Mouse (Mus musculus): ENCODE results near the gene Tsku.

The Tsku gene

GRCm38 (mm10) chr7:98361063-98361652 is at the start of gene Tsku:
Gene Tsku, minus strand, starts transcription at chr7:98361328.
- peak; percentile 96 for DNase-seq (ENCODE audit: extremely low read depth, insufficient read length, low spot score)

GRCm38 (mm10) chr7:98407615-98408014 is 46.5 kb upstream of the Tsku start:
- no peak for DNase-seq (ENCODE audit: extremely low read depth, insufficient read length, low spot score)

- DNase-seq (ENCODE audit: extremely low read depth, insufficient read length, low spot score), result no peak
Measured at GRCm38 (mm10) chr7:98403996-98404395, 42.9 kb upstream of the Tsku start.

GRCm38 (mm10) chr7:98402582-98403574 is 41.8 kb upstream of the Tsku start:
- DNase-seq (ENCODE audit: extremely low read depth, insufficient read length, low spot score), result no peak

GRCm38 (mm10) chr7:98392466-98393201 is 31.5 kb upstream of the Tsku start:
- DNase-seq (ENCODE audit: extremely low read depth, insufficient read length, low spot score), result no peak

- peak; percentile 87 for DNase-seq (ENCODE audit: extremely low read depth, insufficient read length, low spot score)
Measured at GRCm38 (mm10) chr7:98391351-98391936, 30.3 kb upstream of the Tsku start.

GRCm38 (mm10) chr7:98390486-98390885 is 29.4 kb upstream of the Tsku start:
- peak; percentile 65 for DNase-seq (ENCODE audit: extremely low read depth, insufficient read length, low spot score)

GRCm38 (mm10) chr7:98389656-98390055 is 28.5 kb upstream of the Tsku start:
- no peak for DNase-seq (ENCODE audit: extremely low read depth, insufficient read length, low spot score)

- DNase-seq (ENCODE audit: extremely low read depth, insufficient read length, low spot score), result no peak
Measured at GRCm38 (mm10) chr7:98388881-98389501, 27.9 kb upstream of the Tsku start.

GRCm38 (mm10) chr7:98387201-98387600 is 26.1 kb upstream of the Tsku start:
- no peak for DNase-seq (ENCODE audit: extremely low read depth, insufficient read length, low spot score)

- peak; percentile 22 for DNase-seq (ENCODE audit: extremely low read depth, insufficient read length, low spot score)
Measured at GRCm38 (mm10) chr7:98385168-98385567, 24.0 kb upstream of the Tsku start.

GRCm38 (mm10) chr7:98383337-98383736 is 22.2 kb upstream of the Tsku start:
- no peak for DNase-seq (ENCODE audit: extremely low read depth, insufficient read length, low spot score)

GRCm38 (mm10) chr7:98382784-98383183 is 21.7 kb upstream of the Tsku start:
- no peak for DNase-seq (ENCODE audit: extremely low read depth, insufficient read length, low spot score)

GRCm38 (mm10) chr7:98380224-98380925 is 19.2 kb upstream of the Tsku start:
- no peak for DNase-seq (ENCODE audit: extremely low read depth, insufficient read length, low spot score)

- no peak for DNase-seq (ENCODE audit: extremely low read depth, insufficient read length, low spot score)
Measured at GRCm38 (mm10) chr7:98379232-98379631, 18.1 kb upstream of the Tsku start.

GRCm38 (mm10) chr7:98377257-98377656 is 16.1 kb upstream of the Tsku start:
- DNase-seq (ENCODE audit: extremely low read depth, insufficient read length, low spot score), result no peak

- no peak for DNase-seq (ENCODE audit: extremely low read depth, insufficient read length, low spot score)
Measured at GRCm38 (mm10) chr7:98371161-98371560, 10.0 kb upstream of the Tsku start.

GRCm38 (mm10) chr7:98369762-98370369 is 8.7 kb upstream of the Tsku start:
- DNase-seq (ENCODE audit: extremely low read depth, insufficient read length, low spot score), result no peak

- DNase-seq (ENCODE audit: extremely low read depth, insufficient read length, low spot score), result no peak
Measured at GRCm38 (mm10) chr7:98361662-98362061, 534 bp upstream of the Tsku start.
